Mouse (Mus musculus) testis, adult 2 months (tissue): ENCODE results near the gene Ltn1. TPM values are rescaled to one million over a fixed set of nuclear protein-coding genes. Genes with fewer than 3 reads are reported as not detected.

Experiments
- H3K27ac ChIP-seq: fragments of 200-500 bp; 2 replicates; pipeline ENCODE4 v1.5.1; 2012; ENCODE audit warnings: low read depth, low read length; ENCODE audit not compliant: control insufficient read depth, insufficient read depth
- H3K27me3 ChIP-seq: fragments of 200-500 bp; 2 replicates; pipeline ENCODE4 v1.6.1; 2012; ENCODE audit warnings: mild to moderate bottlenecking, low read length, moderate library complexity; ENCODE audit not compliant: control insufficient read depth, insufficient read depth
- H3K36me3 ChIP-seq: fragments of 200-500 bp; 2 replicates; pipeline ENCODE4 v1.6.1; 2012; ENCODE audit warnings: mild to moderate bottlenecking, low read length; ENCODE audit not compliant: control insufficient read depth, insufficient read depth
- H3K4me1 ChIP-seq: fragments of 200-500 bp; 2 replicates; pipeline ENCODE4 v1.6.1; 2012; ENCODE audit warnings: low read length; ENCODE audit not compliant: control insufficient read depth, insufficient read depth
- H3K4me3 ChIP-seq: fragments of 200-500 bp; 2 replicates; pipeline ENCODE4 v1.5.1; 2012; ENCODE audit warnings: low read depth, mild to moderate bottlenecking, low read length, moderate library complexity, mixed read lengths; ENCODE audit not compliant: control insufficient read depth
- CTCF ChIP-seq: fragments of 200-500 bp; IDR thresholded peaks from 2 replicates; pipeline ENCODE4 v1.5.1; 2012; ENCODE audit warnings: low read depth, mild to moderate bottlenecking, inconsistent platforms, low read length, moderate library complexity; ENCODE audit not compliant: control insufficient read depth, insufficient read depth, insufficient replicate concordance
- POLR2A ChIP-seq: fragments of 200-500 bp; IDR thresholded peaks from 2 replicates; pipeline ENCODE4 v1.6.1; 2012; ENCODE audit warnings: low read depth, mild to moderate bottlenecking, inconsistent platforms, low read length, moderate library complexity; ENCODE audit not compliant: control insufficient read depth
- polyA plus RNA-seq: library from polyadenylated mRNA; depleted of rRNA; stranded (reverse); fragments of >200 nt; gene quantifications from 2 replicates; pipeline ENCODE4 v1.2.3, GENCODE M21; 2012; rRNA removed

Ltn1 gene
- polyA plus RNA-seq, 1 experiment: 44.6 TPM

DNA sequence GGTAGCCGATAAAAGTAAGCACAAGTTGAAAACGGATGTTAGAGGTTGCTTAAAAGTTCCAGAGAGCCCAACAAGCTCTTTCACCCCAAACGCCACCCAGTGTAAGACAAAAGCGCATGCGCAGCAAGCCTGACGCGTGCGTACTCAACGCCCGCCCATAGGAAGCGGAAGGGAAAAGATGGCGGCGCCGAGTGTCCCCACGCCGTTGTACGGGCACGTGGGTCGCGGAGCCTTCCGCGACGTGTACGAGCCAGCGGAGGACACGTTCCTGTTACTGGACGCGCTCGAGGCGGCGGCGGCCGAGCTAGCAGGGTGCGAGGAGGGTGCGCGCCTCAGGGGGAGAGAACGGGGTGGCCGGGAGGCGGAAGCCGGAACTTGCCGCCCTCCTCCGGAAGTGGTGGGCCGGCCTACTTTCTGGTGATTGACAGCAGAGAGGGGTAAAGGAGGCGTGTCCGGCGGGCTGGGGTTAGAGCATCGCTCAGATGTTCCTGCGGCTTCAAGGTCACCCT lies 78.3 kb downstream of the Ltn1 start, which contains the start of gene N6amt1:
TSS of gene N6amt1 (plus strand) at position 111 of the 509 bp plus-strand sequence.
- TF ChIP-seq CTCF (no peak), POLR2A (peak; percentile 88)
- Histone ChIP-seq H3K27ac (peak within 1 kb of the TSS; percentile 100), H3K4me1 (peaks cover 3% of the 10 kb centered on the region; the same call in 1 of the 2 replicates), H3K4me3 (peak within 1 kb of the TSS; percentile 99), H3K36me3 (no peaks in the 10 kb centered on the region; the same call in none of the 2 replicates), H3K27me3 (no peaks in the 10 kb centered on the region)

DNA sequence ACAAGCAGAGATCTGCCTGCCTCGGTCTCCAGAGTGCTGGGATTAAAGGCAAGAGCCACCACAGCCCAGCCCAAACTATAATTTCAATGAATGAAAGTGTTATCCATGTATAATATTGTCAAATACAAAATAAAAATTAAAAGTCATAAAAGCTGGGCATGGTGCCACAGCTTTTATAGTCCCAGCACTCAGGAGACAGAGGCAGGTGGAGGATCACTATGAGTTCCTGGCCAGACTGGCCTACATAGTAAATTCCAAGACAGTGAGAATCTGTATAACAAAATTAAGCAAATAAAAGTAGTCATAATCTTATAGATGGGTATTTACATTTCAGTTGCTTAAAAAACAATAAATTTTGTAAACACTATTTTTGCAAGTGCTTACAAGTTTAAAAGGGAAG lies 78.8 kb downstream of the Ltn1 start:
- Histone ChIP-seq H3K27ac (no peak overlapping the region; the same call in 1 of the 2 replicates), H3K4me1 (peaks cover 3% of the 10 kb centered on the region; the same call in 1 of the 2 replicates), H3K36me3 (no peaks in the 10 kb centered on the region; the same call in none of the 2 replicates), H3K27me3 (no peaks in the 10 kb centered on the region), H3K4me3 (peak overlapping the region; percentile 25)
- no peak for TF ChIP-seq POLR2A
- TF ChIP-seq CTCF: no peak

DNA sequence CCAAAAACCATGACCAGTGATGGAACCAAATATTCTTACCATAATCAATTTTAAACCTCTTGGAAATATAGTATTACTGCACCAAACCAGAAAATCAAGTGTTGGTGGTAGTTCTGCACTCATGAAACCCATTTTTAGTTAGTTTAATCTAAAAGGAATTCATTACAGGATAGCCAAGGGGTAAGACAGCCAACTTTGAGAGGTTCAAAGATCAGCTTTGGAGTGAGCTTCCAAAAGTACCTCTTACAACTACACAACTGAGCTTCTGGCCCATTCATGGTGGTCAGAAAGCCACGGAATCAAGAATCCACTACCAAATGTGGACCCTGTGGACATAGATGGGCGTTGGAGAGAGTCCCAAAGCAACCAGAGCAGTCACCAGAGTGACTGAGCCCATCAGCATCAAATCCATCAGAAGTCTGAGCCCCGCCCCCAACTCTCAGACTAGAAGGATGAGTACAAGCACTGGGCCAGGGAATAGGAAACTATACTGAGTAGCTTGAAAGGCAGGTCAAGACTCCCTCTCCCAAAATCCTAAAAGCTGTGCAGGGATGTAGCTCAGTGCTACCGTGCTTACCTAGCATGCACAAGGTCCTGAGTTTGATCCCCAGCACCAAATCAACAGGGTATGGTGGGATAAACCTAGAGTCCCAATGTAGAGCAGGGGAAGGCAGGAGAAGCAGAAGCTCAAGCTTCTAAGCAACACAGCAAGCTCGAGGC lies 80.9 kb downstream of the Ltn1 start:
- Histone ChIP-seq H3K27me3 (no peaks in the 10 kb centered on the region), H3K4me3 (no peak overlapping the region), H3K36me3 (no peaks in the 10 kb centered on the region), H3K27ac (no peak overlapping the region), H3K4me1 (peaks cover 3% of the 10 kb centered on the region; the same call in 1 of the 2 replicates)
- TF ChIP-seq CTCF: no peak

DNA sequence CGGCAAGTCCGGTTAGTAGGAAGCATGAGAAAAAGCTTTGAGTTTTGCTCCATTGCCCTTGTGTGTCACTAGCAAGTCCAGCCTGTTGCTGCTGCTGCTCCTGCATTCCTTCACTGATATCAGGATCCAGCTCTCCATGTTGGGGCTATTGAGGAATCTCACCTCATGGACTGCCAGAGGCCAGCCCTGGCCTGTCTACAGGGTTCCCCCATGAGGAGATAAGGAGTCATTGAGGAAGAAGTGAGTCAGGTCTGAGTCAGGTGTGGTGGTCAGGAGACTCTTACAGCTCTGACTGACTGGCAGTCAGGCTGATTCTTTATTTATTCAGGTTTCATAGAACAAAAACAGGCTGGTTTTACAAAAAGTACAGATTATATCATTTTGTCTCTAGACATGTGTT lies 84.3 kb downstream of the Ltn1 start:
- no peak overlapping the region for H3K27ac ChIP-seq
- no peaks in the 10 kb centered on the region for H3K27me3 ChIP-seq
- no peaks in the 10 kb centered on the region for H3K36me3 ChIP-seq
- no peak overlapping the region for H3K4me3 ChIP-seq
- TF ChIP-seq POLR2A (no peak), CTCF (no peak)
- no peaks in the 10 kb centered on the region for H3K4me1 ChIP-seq

DNA sequence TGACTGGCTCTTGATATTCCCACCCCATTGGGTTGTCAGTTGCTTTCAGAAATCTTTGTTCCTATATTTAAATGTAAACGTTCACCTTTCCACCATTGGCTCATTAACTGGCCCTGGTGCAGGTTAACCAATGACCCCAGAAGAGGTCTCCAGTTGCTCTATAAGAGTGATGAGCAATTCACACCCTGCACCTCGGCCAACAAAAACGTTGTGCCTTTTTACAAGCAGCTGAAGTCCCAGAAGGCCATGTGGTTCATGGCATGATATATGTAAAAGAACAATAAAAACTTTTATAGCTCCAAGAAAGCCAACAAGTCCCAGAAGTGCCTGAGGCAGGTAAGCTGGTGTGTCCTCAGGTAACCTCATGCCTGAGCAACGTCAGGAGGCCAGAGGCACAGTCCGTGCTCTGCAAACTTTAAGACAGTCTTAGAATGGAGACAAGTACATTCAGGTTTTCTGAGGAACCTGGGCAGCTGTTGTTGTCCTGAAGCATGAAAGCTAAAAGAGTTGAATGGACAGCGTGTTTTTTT lies 91.3 kb downstream of the Ltn1 start:
- H3K4me3 ChIP-seq: no peak overlapping the region
- TF ChIP-seq POLR2A (no peak), CTCF (no peak)
- H3K36me3 ChIP-seq: no peaks in the 10 kb centered on the region
- H3K27me3 ChIP-seq: no peaks in the 10 kb centered on the region
- H3K27ac ChIP-seq: no peak overlapping the region
- no peaks in the 10 kb centered on the region for H3K4me1 ChIP-seq

DNA sequence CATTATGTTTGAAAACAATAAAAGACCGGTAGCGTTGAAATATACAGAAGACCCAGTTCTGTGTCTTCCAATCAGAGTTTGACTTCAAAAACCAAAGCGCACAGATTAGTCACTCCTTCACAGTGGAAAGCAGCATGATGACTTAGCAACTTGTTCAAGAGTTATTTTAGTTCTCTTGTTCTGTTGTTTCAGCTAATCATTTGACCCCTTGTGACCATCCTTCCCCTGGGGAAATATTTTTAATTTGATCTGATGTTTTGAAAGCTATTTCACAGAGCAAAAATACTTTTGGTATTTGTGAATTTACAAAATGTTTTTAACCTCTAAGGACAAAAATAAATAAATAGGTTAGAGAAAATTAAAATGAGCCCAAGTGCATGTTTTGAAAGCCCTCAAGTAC lies 97.7 kb downstream of the Ltn1 start:
- no peaks in the 10 kb centered on the region for H3K4me1 ChIP-seq

DNA sequence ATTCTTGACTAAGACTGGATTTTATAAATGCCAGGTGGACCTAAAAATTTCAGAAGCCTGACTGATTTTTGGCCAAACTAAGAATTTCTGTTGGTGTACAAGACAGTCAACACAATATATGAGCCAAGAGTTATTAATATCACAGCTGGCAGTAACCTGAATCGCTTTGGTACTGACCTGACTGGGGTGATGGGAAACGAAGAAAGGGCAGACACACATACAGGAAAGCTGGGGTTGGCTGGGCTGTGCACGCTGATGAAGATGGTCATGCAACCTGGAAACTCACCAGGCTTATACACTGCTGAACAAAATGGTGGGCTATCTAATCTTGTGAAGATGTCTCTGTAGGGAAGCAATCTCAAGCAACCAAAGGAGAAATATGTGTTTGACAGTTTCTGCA lies 102.4 kb downstream of the Ltn1 start:
- no peak overlapping the region for H3K27ac ChIP-seq
- H3K4me3 ChIP-seq: peak overlapping the region; percentile 71
- peaks cover 3% of the 10 kb centered on the region; the same call in 1 of the 2 replicates for H3K4me1 ChIP-seq
- TF ChIP-seq CTCF: no peak
- no peak for TF ChIP-seq POLR2A
- no peaks in the 10 kb centered on the region for H3K27me3 ChIP-seq
- no peaks in the 10 kb centered on the region for H3K36me3 ChIP-seq

More for the DNA sequence above, 97.7 kb downstream of the Ltn1 start:
- Histone ChIP-seq H3K27me3 (no peaks in the 10 kb centered on the region), H3K27ac (no peak overlapping the region), H3K4me3 (no peak overlapping the region), H3K36me3 (no peaks in the 10 kb centered on the region)
- no peak for TF ChIP-seq CTCF
- no peak for TF ChIP-seq POLR2A

Other genes with a start within 250 kb of the Ltn1 start
- 3.0 and 3.6 TPM in 2 replicates for gene N6amt1, start 78.4 kb downstream of the Ltn1 start, polyA plus RNA-seq
- gene Rwdd2b, start 8.0 kb upstream of the Ltn1 start, polyA plus RNA-seq: 2.5 and 3.2 TPM in 2 replicates
- gene Usp16, start 22.1 kb upstream of the Ltn1 start, polyA plus RNA-seq: 71.7 and 79.6 TPM in 2 replicates
- gene Cct8, start 63.3 kb upstream of the Ltn1 start, polyA plus RNA-seq: 42.5 and 57.1 TPM in 2 replicates
- gene Map3k7cl, start 120.7 kb upstream of the Ltn1 start, polyA plus RNA-seq: 0.90 and 1.3 TPM in 2 replicates